Mouse (Mus musculus): ENCODE measurements around the gene Sgpp2. TPM values are rescaled to one million over a fixed set of nuclear protein-coding genes. Genes with fewer than 3 reads are reported as not detected.

Sgpp2 gene
- polyA plus RNA-seq, 1 experiment from 2014 or later = 0.46 TPM

DNA sequence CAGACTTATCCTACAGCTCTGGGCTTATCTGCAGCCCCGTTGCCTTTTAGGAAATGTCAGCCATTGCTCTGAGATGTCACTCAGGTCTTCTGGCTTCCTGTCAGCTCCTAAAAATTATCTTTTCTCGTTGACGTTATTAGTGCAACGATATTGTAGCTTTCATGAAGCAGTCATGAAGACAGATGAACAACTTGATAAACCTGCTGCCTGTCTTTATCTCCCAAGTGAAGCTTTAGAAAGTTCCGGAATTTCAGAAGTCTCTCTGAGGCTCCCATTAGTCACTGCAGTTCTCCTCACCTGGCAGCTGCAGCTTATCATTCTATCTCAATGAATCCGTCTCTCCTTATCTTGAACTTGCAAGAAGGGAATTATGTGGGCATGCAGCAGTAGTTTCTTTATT, 13.9 kb downstream of the Sgpp2 start:
- no peaks in the 10 kb centered on the region for H3K36me3 ChIP-seq (ENCODE audit: control insufficient read depth, insufficient read depth, low read length)
- WGBS (ENCODE audit: insufficient replicate concordance) = 37% methylated on average over 6 of the region's 6 CpGs
- no peak overlapping the region for H3K4me2 ChIP-seq
- no peak overlapping the region for H3K27ac ChIP-seq (ENCODE audit: low read depth, low read length)
- no peak overlapping the region for H3K4me3 ChIP-seq (ENCODE audit: low read depth, low read length)
- no peak overlapping the region for H3K9ac ChIP-seq (ENCODE audit: low read depth, low read length)
- H3K4me1 ChIP-seq (ENCODE audit: control insufficient read depth, insufficient read depth, low read length) = no peaks in the 10 kb centered on the region
- no peaks in the 10 kb centered on the region for H3K27me3 ChIP-seq (ENCODE audit: control insufficient read depth, insufficient read depth, low read length)
- ATAC-seq (replicated peaks; ENCODE audit: insufficient number of reproducible peaks, low FRiP score, low TSS enrichment) = no peak
- no peaks in the 10 kb centered on the region for H3K9me3 ChIP-seq (replicated peaks; ENCODE audit: control insufficient read depth, low read length)

- H3K4me2 ChIP-seq = no peak overlapping the region
- no peaks in the 10 kb centered on the region for H3K9me3 ChIP-seq (replicated peaks; ENCODE audit: control insufficient read depth, low read length)
- H3K27me3 ChIP-seq (ENCODE audit: control insufficient read depth, insufficient read depth, low read length) = no peaks in the 10 kb centered on the region
- H3K4me1 ChIP-seq (ENCODE audit: control insufficient read depth, insufficient read depth, low read length) = no peaks in the 10 kb centered on the region
- no peak for ATAC-seq (replicated peaks; ENCODE audit: insufficient number of reproducible peaks, low FRiP score, low TSS enrichment)
- no peak overlapping the region for H3K9ac ChIP-seq (ENCODE audit: low read depth, low read length)
- no peak overlapping the region for H3K4me3 ChIP-seq (ENCODE audit: low read depth, low read length)
- WGBS (ENCODE audit: insufficient replicate concordance) = 61% methylated on average over 6 of the region's 6 CpGs
- no peak overlapping the region for H3K27ac ChIP-seq (ENCODE audit: low read depth, low read length)
- H3K36me3 ChIP-seq (ENCODE audit: control insufficient read depth, insufficient read depth, low read length) = no peaks in the 10 kb centered on the region
Observed at GRCm38 (mm10) chr1:78325851-78326250, 15.7 kb downstream of the Sgpp2 start.

DNA sequence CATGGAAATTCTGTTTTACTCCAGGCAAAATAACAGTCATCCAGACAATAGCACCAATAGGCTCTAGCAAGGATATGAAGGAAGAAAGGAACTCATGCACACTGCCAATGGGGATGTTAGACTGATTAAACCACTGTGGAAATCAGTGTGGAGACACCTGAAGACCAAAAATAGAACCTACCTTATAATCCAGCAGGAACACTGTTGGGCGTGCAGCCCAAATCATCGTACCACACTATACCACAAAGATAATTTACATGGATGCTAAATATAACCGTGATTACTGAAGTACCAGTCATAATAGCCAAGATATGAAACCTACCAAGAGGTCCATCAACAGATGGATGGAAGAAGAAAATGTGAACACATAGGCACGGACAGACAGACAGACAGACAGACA, 18.5 kb downstream of the Sgpp2 start:
- no peak overlapping the region for H3K4me3 ChIP-seq (ENCODE audit: low read depth, low read length)
- H3K36me3 ChIP-seq (ENCODE audit: control insufficient read depth, insufficient read depth, low read length) = no peaks in the 10 kb centered on the region
- H3K27me3 ChIP-seq (ENCODE audit: control insufficient read depth, insufficient read depth, low read length) = no peaks in the 10 kb centered on the region
- H3K9ac ChIP-seq (ENCODE audit: low read depth, low read length) = no peak overlapping the region
- no peaks in the 10 kb centered on the region for H3K9me3 ChIP-seq (replicated peaks; ENCODE audit: control insufficient read depth, low read length)
- 79% methylated on average over 4 of the region's 4 CpGs for WGBS (ENCODE audit: insufficient replicate concordance)
- H3K4me1 ChIP-seq (ENCODE audit: control insufficient read depth, insufficient read depth, low read length) = no peaks in the 10 kb centered on the region
- no peak overlapping the region for H3K27ac ChIP-seq (ENCODE audit: low read depth, low read length)
- H3K4me2 ChIP-seq = no peak overlapping the region
- no peak for ATAC-seq (replicated peaks; ENCODE audit: insufficient number of reproducible peaks, low FRiP score, low TSS enrichment)

GRCm38 (mm10) chr1:78329861-78330260, 19.7 kb downstream of the Sgpp2 start:
- Histone ChIP-seq H3K9me3 (replicated peaks; ENCODE audit: control insufficient read depth, low read length) (no peaks in the 10 kb centered on the region), H3K4me2 (no peak overlapping the region), H3K4me3 (ENCODE audit: low read depth, low read length) (no peak overlapping the region), H3K27ac (ENCODE audit: low read depth, low read length) (no peak overlapping the region), H3K27me3 (ENCODE audit: control insufficient read depth, insufficient read depth, low read length) (no peaks in the 10 kb centered on the region), H3K9ac (ENCODE audit: low read depth, low read length) (no peak overlapping the region), H3K4me1 (ENCODE audit: control insufficient read depth, insufficient read depth, low read length) (no peaks in the 10 kb centered on the region), H3K36me3 (ENCODE audit: control insufficient read depth, insufficient read depth, low read length) (no peaks in the 10 kb centered on the region)
- WGBS (ENCODE audit: insufficient replicate concordance) = 86% methylated on average over 1 of the region's 1 CpGs
- ATAC-seq (replicated peaks; ENCODE audit: insufficient number of reproducible peaks, low FRiP score, low TSS enrichment) = no peak

GRCm38 (mm10) chr1:78330620-78331158, 20.5 kb downstream of the Sgpp2 start:
- Histone ChIP-seq H3K4me2 (no peak overlapping the region), H3K27me3 (ENCODE audit: control insufficient read depth, insufficient read depth, low read length) (no peaks in the 10 kb centered on the region), H3K4me3 (ENCODE audit: low read depth, low read length) (no peak overlapping the region), H3K9me3 (replicated peaks; ENCODE audit: control insufficient read depth, low read length) (no peaks in the 10 kb centered on the region), H3K9ac (ENCODE audit: low read depth, low read length) (no peak overlapping the region), H3K27ac (ENCODE audit: low read depth, low read length) (no peak overlapping the region), H3K36me3 (ENCODE audit: control insufficient read depth, insufficient read depth, low read length) (no peaks in the 10 kb centered on the region), H3K4me1 (ENCODE audit: control insufficient read depth, insufficient read depth, low read length) (no peaks in the 10 kb centered on the region)
- 72% methylated on average over 5 of the region's 5 CpGs for WGBS (ENCODE audit: insufficient replicate concordance)
- no peak for ATAC-seq (replicated peaks; ENCODE audit: insufficient number of reproducible peaks, low FRiP score, low TSS enrichment)

GRCm38 (mm10) chr1:78337726-78338125, 27.6 kb downstream of the Sgpp2 start:
- Histone ChIP-seq H3K9ac (ENCODE audit: low read depth, low read length) (no peak overlapping the region), H3K9me3 (replicated peaks; ENCODE audit: control insufficient read depth, low read length) (no peaks in the 10 kb centered on the region), H3K36me3 (ENCODE audit: control insufficient read depth, insufficient read depth, low read length) (no peaks in the 10 kb centered on the region), H3K4me2 (no peak overlapping the region), H3K4me3 (ENCODE audit: low read depth, low read length) (no peak overlapping the region), H3K27me3 (ENCODE audit: control insufficient read depth, insufficient read depth, low read length) (no peaks in the 10 kb centered on the region), H3K27ac (ENCODE audit: low read depth, low read length) (no peak overlapping the region), H3K4me1 (ENCODE audit: control insufficient read depth, insufficient read depth, low read length) (0 out of 2 replicates have a peak, but pooled peaks cover 5% of the 10 kb centered on the region)
- 74% methylated on average over 7 of the region's 7 CpGs for WGBS (ENCODE audit: insufficient replicate concordance)
- no peak for ATAC-seq (replicated peaks; ENCODE audit: insufficient number of reproducible peaks, low FRiP score, low TSS enrichment)

- Histone ChIP-seq H3K9ac (ENCODE audit: low read depth, low read length) (no peak overlapping the region), H3K4me1 (ENCODE audit: control insufficient read depth, insufficient read depth, low read length) (0 out of 2 replicates have a peak, but pooled peaks cover 5% of the 10 kb centered on the region), H3K9me3 (replicated peaks; ENCODE audit: control insufficient read depth, low read length) (no peaks in the 10 kb centered on the region), H3K27ac (ENCODE audit: low read depth, low read length) (no peak overlapping the region), H3K27me3 (ENCODE audit: control insufficient read depth, insufficient read depth, low read length) (no peaks in the 10 kb centered on the region), H3K36me3 (ENCODE audit: control insufficient read depth, insufficient read depth, low read length) (no peaks in the 10 kb centered on the region), H3K4me3 (ENCODE audit: low read depth, low read length) (no peak overlapping the region), H3K4me2 (no peak overlapping the region)
- 63% methylated on average over 9 of the region's 9 CpGs for WGBS (ENCODE audit: insufficient replicate concordance)
- ATAC-seq (replicated peaks; ENCODE audit: insufficient number of reproducible peaks, low FRiP score, low TSS enrichment) = no peak
Observed at GRCm38 (mm10) chr1:78338212-78338611, 28.1 kb downstream of the Sgpp2 start.

- 22% methylated on average over 5 of the region's 5 CpGs for WGBS (ENCODE audit: insufficient replicate concordance)
- H3K4me1 ChIP-seq (ENCODE audit: control insufficient read depth, insufficient read depth, low read length) = 0 out of 2 replicates have a peak, but pooled peaks cover 5% of the 10 kb centered on the region
- no peak overlapping the region for H3K9ac ChIP-seq (ENCODE audit: low read depth, low read length)
- no peak overlapping the region for H3K4me2 ChIP-seq
- ATAC-seq (replicated peaks; ENCODE audit: insufficient number of reproducible peaks, low FRiP score, low TSS enrichment) = no peak
- no peak overlapping the region for H3K4me3 ChIP-seq (ENCODE audit: low read depth, low read length)
- no peak overlapping the region for H3K27ac ChIP-seq (ENCODE audit: low read depth, low read length)
- no peaks in the 10 kb centered on the region for H3K9me3 ChIP-seq (replicated peaks; ENCODE audit: control insufficient read depth, low read length)
- no peaks in the 10 kb centered on the region for H3K36me3 ChIP-seq (ENCODE audit: control insufficient read depth, insufficient read depth, low read length)
- H3K27me3 ChIP-seq (ENCODE audit: control insufficient read depth, insufficient read depth, low read length) = no peaks in the 10 kb centered on the region
Observed at GRCm38 (mm10) chr1:78339941-78340340, 29.8 kb downstream of the Sgpp2 start.

GRCm38 (mm10) chr1:78340584-78340983, 30.4 kb downstream of the Sgpp2 start:
- WGBS (ENCODE audit: insufficient replicate concordance) = 62% methylated on average over 5 of the region's 5 CpGs
- H3K4me3 ChIP-seq (ENCODE audit: low read depth, low read length) = no peak overlapping the region
- no peak overlapping the region for H3K27ac ChIP-seq (ENCODE audit: low read depth, low read length)
- no peaks in the 10 kb centered on the region for H3K36me3 ChIP-seq (ENCODE audit: control insufficient read depth, insufficient read depth, low read length)
- H3K27me3 ChIP-seq (ENCODE audit: control insufficient read depth, insufficient read depth, low read length) = no peaks in the 10 kb centered on the region
- no peak overlapping the region for H3K4me2 ChIP-seq
- H3K9ac ChIP-seq (ENCODE audit: low read depth, low read length) = no peak overlapping the region
- H3K4me1 ChIP-seq (ENCODE audit: control insufficient read depth, insufficient read depth, low read length) = 0 out of 2 replicates have a peak, but pooled peaks cover 5% of the 10 kb centered on the region
- no peak for ATAC-seq (replicated peaks; ENCODE audit: insufficient number of reproducible peaks, low FRiP score, low TSS enrichment)
- H3K9me3 ChIP-seq (replicated peaks; ENCODE audit: control insufficient read depth, low read length) = no peaks in the 10 kb centered on the region

Data from heart, embryonic 11.5 days (tissue).